Mouse (Mus musculus) midbrain, embryonic 15.5 days (tissue): ENCODE data around the gene Pglyrp4. TPM values are rescaled to one million over a fixed set of nuclear protein-coding genes. Genes with fewer than 3 reads are reported as not detected.

Source experiments
- polyA plus RNA-seq: library from polyadenylated mRNA; unstranded; fragments of >200 nt; fragmentation: Nextera tagmentation; extraction: Ambion mirVana; gene quantifications from 2 replicates; pipeline ENCODE4 v1.2.1, GENCODE M21; 2015

The Pglyrp4 gene
- polyA plus RNA-seq, 1 experiment from 2014 or later: not detected

Other genes starting within 250 kb of the Pglyrp4 start
- 83.4 and 89.2 TPM in 2 replicates for gene Snapin, start 235.9 kb upstream of the Pglyrp4 start, polyA plus RNA-seq
- 184 and 185 TPM in 2 replicates for gene Chtop, start 217.4 kb upstream of the Pglyrp4 start, polyA plus RNA-seq
- gene S100a1, start 212.5 kb upstream of the Pglyrp4 start, polyA plus RNA-seq: 11.5 and 13.4 TPM in 2 replicates
- gene S100a13, start 212.5 kb upstream of the Pglyrp4 start, polyA plus RNA-seq: 7.0 and 7.4 TPM in 2 replicates
- 0.40 TPM in 1 of 2 replicates, not detected in the other for gene S100a14, start 200.1 kb upstream of the Pglyrp4 start, polyA plus RNA-seq
- gene S100a16, start 189.7 kb upstream of the Pglyrp4 start, polyA plus RNA-seq: 32.3 and 35.2 TPM in 2 replicates
- gene S100a3, start 166.3 kb upstream of the Pglyrp4 start, polyA plus RNA-seq: 0.19 TPM in 1 of 2 replicates, not detected in the other
- gene S100a2, start 136.7 kb upstream of the Pglyrp4 start, polyA plus RNA-seq: not detected in 2 replicates
- gene Gm42674, start 125.0 kb upstream of the Pglyrp4 start, polyA plus RNA-seq: not detected in 2 replicates
- 0.52 and 0.78 TPM in 2 replicates for gene S100a4, start 123.1 kb upstream of the Pglyrp4 start, polyA plus RNA-seq
- not detected in 2 replicates for gene S100a5, start 118.4 kb upstream of the Pglyrp4 start, polyA plus RNA-seq
- gene S100a6, start 114.0 kb upstream of the Pglyrp4 start, polyA plus RNA-seq: 18.4 and 25.6 TPM in 2 replicates
- gene S100a7a, start 72.9 kb upstream of the Pglyrp4 start, polyA plus RNA-seq: not detected in 2 replicates
- 1.7 and 14.5 TPM in 2 replicates for gene S100a8, start 57.9 kb upstream of the Pglyrp4 start, polyA plus RNA-seq
- 2.1 and 11.5 TPM in 2 replicates for gene S100a9, start 31.2 kb upstream of the Pglyrp4 start, polyA plus RNA-seq
- gene Gm5849, start 51.0 kb downstream of the Pglyrp4 start, polyA plus RNA-seq: not detected in 2 replicates